Mouse (Mus musculus) frontal cortex, postnatal 10 days (tissue): Measurements from ENCODE around the gene Mc3r.

Experiments
- DNase-seq, 2 experiments: peaks; one replicate each; pipeline ENCODE4 v3.0.0; 2022; ENCODE audit warnings: low spot score in 2 of 2, mixed read lengths in 1 of 2

Gene Mc3r

DNA sequence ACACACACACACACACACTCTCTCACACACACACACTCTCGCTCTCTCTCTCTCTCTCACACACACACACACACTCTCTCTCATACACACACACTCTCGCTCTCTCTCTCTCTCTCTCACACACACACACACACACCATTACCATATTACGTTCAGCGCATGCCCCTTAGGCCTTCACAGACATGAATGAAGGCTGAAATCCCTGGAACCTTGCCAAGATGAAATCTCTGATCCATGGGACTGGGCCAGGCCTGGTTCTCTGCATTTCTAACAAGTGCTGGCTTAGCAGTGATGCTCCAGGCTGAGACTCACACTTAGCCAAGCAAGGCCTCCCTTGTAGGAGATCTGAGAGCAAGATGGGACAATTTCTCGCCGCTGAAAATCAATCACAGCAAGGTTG lies 8.1 kb downstream of the Mc3r start:
- DNase-seq = no peak

DNA sequence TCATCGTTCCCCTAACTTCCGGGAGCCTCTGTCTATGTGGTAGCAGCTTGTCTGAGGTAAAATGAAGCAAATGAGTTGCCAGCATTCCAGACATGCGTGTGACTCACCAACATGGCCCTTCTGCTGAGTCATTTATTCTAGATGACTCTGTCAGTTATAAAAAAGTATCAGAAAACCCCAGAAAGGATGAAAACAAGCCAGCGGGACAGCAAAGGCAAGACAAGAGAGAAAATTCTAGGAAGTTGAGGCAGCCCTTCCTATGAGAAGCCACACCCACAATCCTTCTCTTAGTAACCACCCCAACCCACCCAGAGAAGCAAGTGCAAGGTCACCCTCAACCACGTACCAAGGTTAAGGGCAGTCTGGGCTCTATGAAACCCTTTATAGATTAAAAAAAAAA lies 8.7 kb downstream of the Mc3r start:
- DNase-seq = no peak

DNA sequence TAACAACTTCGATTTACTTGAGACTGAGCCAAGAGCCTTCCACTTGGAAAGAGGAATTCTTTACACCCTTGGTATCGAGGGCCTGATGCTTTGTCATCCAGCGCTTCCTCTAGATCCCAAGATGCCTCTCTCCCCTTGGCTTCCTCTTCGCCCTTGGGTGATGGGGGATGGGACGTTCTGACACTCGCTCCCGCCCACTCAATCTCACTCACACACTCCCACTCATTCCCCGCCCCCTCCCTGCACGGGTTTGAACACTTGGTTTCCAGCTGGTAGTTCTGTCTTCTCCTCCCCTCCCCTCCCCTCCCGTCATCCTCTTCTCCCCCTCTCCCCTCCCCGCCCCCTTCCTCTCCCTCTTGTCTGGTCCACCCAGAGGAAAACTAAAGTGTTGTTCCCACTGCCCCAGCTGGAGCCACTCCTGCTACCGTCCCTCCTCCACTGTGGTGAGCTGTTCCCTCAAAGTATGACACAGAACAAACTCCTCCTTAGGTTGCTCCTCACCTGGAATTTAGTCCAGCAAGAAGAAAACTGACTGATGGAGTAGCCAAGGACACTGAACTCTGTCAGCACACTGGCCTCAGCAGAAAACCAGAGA lies 9.3 kb downstream of the Mc3r start:
- no peak for DNase-seq

DNA sequence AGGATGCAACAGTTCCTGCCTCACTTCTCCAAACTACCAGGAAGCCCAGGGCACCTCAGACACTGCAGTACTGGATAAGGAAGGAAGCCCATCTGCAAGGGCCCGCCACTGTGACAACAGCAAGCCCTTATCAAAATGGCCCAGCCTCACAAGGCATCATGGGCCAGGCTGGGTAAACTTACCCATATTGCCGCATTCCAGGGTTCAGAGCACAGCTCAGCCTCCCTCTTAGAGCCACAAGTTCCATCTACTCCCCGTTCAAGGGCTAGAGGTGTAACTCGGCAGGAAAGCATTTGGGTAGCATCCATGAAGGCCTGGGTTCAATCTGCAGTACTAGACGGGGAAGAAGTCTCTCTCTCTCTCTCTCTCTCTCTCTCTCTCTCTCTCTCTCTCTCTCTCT lies 11.8 kb downstream of the Mc3r start:
- no peak for DNase-seq

DNA sequence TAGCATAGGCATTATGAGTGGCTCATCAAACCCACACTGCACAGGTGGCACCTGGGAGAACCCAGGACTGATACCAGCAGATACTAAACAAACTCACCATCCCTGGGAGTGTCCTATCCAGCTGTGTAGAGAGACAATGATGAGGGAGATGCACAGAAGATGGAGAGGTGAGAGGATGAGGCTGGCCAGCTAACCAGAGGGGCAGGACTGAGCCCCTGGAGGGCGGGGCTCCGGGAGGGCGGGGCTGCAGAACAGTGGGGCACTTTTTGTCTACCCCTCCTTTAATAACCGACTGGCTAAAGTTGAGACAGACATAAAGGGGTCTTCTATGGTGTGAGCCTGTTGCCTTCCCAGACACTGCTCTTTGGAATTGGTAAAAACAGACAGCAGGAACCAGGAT lies 13.1 kb downstream of the Mc3r start:
- DNase-seq = no peak

DNA sequence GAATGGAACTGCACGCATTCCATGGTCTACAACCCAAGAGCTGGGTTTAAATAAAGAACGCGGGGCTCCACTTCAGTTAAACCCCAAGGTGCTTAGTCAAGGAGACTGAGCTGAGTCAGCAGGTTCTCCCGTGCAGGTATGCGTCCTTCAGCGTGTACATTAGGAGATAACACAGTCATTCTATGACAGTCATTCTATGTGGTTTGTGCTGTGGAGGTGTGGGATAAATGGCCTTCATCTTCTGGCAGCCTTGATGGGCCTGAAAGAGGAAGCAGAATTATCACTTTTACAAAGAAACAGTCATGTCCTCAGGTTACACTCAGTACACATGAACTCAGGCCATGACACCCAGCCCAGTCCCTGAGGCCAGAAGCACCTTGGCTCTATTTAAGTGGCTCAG lies 14.9 kb downstream of the Mc3r start:
- DNase-seq = no peak

DNA sequence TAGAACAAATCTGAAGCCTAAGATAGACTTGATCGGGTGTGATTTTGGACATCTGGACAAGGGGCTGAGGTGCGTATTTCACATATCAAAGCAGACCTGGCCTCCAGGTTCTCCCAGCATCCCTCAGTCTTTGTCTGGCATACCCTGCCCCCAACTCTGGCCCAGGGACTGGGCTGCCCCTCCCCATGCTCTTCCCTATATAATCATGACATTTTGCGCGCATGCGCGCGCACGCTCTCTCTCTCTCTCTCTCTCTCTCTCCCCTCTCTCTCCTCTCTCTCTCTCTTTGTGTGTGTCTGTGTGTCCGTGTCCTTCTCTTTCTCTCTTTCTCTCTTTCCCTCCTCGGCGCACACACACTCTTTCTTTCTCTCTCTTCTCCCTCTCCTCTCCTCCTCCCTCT lies 21.6 kb downstream of the Mc3r start:
- DNase-seq = no peak

DNA sequence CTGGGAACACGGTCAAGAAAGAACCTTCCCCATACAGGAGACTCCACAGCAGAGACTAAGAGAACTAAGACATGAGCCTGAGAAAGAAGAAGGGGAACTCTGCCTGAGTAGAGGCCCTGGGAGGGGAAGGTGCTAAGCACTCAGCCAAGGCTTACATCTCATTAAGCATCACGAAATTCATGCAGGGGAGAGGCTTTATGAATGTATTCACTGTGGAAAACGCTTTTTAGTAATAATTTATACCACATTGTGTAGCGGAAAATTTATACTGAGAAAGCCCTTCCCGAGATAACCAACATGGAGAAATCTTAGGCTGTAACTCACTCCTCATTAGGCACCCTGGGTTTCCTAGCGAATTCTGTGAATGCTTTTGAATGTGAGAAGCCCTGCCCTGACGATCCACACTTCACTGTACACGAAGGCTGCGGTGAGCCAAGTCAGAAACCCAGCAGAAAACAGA lies 22.2 kb downstream of the Mc3r start:
- DNase-seq = no peak

DNA sequence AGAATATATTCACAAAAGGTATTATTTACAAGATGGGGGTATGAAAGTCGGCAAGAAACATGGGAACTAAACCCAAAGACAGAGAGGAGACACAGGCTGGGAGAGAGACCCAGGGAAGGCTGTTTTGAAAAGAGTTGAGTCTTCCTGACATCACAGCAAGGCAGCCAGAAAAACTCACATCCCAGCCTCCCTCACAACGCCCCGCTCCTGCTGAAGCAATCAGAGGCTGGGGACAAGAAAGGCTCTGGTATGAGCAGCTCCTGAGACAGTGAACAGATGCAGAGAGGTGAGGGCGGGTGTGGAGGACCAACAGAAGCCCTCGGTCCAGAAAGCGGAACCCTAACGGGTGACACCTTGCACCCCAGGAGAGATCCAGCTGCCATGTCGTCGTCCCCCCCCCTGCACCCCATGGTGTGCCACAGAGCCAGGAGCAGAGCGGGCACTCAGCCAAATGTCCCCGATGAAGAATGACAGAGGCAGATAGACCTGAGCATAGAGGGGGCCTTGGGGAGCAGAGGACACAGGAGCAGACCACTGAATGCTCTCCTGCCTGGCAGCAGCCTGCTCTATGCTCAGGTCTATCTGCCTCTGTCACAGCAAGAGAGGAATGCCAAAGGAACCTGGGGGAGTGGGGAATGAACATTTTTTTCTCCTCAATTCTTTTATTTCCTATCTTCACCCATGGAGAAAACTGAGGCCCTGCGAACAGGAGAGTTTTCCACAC lies 22.8 kb downstream of the Mc3r start:
- no peak for DNase-seq

DNA sequence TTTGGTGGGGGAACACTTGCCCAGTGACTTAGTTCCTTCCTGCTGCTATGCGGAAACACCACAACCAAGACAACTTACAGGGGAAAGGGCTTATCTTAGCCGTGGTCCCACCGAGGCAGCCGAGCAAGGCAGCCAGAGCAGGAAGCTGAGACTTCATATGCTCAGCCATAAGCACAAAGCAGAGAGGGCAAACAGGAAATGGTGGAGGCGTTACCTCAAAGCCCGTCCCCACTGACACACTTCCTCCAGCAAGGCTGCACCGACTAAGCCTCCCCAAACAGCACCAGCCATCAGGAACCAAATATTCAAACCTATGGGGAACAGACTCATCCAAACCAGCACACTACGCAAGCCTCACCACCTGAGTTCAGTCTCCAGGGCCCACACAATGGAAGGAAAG lies 26.4 kb downstream of the Mc3r start:
- DNase-seq = no peak

DNA sequence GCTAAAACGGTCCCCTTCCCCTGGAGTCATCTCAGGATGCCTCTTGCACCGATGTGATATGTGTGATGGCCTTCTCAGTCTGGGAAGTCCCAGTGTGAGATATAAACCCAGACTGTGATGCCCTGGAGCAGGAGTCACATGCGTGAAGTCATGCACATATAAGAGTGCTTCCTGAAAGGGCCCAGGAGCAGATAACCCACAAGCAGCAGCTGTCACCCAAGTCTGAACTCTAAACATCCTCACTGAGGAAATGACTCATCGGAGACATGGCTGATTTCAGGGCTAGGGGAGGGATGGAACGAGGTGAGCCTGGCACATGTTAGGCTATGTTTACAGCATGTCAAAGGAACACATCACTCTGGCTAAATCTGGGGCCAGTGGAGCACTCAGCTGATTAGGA lies 27.9 kb downstream of the Mc3r start:
- DNase-seq = no peak

DNA sequence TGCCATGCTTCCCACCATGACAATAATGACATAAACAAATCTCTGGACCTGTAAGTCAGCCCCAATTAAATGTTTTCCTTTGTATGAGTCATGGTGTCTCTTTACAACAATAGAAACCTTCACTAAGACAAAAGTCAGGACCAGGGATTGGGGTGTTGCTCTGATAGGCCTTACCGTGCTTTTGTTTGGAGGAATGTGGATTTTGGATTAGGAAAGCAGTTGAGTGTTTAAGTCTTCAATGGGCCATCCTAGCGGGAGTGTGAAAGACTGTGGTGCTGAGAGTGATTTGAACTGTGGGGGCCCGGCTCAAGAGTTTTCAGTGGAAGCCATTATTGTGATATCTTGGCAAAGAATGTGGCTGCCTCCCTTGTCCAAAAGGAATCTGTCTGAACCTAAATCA lies 30.7 kb downstream of the Mc3r start:
- DNase-seq = no peak

DNA sequence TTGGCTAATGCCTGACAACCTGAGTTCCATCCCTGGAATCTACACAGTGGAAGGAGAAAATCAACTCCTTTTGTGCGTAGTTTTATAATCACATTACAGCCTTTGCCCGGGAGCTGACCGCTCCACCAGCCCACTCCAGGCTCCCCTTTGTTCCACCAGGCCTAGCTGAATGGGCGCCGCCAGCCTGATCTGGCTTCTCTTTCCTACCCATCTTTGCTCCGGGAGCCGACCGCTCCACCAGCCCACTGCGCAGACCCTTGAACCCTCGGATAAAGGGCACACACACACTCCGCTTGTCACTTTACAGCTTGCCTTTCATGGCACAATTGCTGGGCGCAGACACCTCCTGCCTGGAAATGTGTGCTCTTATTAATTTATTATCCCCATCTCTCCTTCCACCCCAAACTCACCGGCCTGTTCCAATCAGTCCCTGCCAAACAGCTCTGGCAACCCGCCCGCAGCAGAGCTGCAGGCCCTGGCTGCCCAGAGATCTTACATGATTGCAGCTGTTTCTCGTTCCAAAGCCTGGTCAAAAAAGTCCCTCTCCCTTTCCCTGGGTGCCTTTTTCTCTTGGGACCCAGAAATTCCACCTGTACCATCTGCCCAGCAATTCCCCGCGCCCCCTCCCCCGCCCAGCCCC lies 33.9 kb downstream of the Mc3r start:
- DNase-seq = peak in 1 of 2 experiments; percentile 42

DNA sequence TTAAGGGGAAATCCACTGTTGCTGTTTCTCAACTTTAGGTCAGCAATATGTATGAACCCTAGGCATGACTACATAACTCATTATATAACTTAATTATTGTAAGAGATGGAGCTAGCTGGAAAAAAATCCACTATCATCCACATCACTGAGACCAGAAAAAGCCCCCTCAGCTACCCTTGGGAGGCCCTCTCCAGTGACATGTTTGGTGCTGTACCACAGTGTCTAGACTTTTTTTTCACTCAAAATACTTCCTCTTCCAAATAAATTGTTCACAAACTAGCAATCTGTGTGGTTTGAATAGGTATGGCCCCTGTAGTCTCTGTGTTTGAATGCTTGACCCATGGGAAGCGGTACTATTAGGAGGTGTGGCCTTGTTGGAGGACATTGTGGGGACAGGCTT lies 39.4 kb downstream of the Mc3r start:
- no peak for DNase-seq

DNA sequence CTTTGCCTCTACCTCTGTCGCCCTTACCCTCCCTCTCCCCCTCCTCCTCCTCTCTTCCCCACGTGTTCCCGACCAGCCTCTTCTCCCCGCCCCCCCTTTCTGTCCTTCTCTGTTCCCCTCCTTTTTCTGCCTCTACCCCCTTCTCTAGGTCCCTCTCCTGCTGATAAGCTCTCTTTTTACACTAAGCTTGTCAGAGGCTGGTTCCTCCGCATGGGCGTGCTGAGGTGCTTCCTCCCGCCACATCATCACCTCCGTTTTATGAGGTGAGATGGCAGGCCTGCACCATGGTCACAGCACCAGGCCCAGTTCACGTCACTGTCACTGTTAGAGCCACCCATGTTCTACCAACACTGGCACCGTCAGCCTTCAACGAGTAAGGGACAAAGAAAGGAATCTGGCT lies 40.7 kb downstream of the Mc3r start:
- DNase-seq = no peak

DNA sequence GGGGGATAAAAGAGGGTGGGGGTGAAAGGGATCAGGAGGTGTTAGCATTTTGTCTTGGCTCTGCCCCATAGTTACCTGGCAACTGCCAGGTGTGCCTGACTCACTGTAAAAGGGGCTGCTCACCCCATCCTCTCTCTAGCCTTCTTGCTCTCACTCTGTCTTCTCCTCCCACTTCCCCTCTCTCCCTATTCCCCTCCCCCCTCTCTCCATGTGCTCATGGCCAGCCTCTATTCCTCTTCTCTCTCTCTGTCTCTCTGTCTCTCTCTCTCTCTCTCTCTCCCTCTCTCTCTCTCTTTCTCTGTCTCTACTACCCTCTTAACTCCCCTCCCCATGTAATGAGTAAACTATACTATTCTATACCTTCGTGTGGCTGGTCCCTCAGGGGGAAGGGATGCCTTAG lies 41.3 kb downstream of the Mc3r start:
- DNase-seq = no peak

DNA sequence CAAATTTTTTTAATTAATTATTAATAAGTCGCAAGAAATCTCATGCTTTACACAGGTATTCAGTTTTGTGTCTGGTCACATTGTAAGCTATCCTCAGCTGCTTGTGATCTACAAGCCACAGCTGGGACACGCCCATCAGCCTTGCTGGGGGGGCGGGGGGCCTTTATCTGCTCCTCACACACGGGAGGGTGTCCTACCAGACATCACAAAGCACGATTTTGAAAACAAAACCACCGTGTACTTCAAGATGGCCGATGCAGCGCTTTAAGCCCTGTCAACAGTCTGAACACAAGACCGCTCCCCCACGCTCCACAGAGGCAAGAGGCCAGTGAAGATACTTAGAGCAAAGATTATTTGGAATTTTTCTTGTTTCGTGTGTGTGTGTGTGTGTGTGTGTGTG lies 42.2 kb downstream of the Mc3r start:
- DNase-seq = no peak

DNA sequence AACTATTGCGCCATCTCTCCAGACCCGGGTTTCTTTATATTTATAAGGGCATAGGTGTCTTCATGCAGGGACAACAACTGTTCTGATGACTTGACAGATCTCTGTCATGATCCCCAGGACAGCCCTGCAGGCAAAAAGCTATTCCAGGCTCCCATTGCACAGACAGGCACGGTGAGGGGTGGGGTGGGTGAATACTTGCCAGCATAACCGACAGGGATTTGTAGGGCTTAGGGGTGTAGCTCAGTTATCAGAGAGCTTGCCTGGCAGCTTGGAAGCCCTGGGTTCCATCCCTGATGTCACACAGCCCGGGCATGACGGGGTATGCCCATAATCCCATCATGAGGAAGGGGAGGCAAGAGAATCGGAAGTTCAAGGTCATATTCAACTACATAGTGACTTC lies 42.7 kb downstream of the Mc3r start:
- no peak for DNase-seq

DNA sequence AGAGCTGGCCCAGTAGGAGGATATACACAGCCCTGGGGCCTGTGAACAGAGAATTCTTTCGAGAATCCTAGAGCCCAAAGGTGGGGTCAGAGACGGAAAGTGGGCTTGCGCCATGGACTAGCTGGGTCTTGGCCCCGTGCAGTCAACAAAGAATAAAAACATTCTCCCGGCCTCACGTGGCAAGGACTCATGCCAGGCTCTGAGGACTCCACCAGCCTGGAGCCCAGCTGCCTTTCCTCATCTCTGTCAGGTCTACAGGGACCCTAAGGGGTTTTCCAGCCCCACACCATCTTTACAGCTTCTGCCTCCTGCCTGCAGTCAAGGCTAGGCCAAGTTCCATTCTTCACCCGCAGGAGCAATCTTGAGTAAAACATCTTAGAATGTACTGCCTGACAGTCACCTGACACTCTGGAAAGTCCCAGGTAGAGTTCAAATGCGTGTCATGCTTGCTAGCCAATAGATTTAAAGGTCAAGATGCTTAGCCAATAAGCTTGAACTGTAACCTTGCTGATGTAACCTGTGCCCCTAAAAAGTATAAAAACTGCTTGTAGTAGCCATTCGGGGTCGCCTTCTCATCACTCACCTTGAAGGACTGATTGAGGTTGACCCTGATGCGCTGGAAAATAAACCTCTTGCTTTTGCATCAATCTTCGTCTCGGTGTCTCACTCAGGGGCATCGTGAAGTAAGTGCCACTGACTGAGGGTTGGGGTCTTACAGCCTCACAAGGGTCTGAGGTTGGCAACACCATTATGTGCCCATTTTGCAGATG lies 43.6 kb downstream of the Mc3r start:
- DNase-seq = no peak

DNA sequence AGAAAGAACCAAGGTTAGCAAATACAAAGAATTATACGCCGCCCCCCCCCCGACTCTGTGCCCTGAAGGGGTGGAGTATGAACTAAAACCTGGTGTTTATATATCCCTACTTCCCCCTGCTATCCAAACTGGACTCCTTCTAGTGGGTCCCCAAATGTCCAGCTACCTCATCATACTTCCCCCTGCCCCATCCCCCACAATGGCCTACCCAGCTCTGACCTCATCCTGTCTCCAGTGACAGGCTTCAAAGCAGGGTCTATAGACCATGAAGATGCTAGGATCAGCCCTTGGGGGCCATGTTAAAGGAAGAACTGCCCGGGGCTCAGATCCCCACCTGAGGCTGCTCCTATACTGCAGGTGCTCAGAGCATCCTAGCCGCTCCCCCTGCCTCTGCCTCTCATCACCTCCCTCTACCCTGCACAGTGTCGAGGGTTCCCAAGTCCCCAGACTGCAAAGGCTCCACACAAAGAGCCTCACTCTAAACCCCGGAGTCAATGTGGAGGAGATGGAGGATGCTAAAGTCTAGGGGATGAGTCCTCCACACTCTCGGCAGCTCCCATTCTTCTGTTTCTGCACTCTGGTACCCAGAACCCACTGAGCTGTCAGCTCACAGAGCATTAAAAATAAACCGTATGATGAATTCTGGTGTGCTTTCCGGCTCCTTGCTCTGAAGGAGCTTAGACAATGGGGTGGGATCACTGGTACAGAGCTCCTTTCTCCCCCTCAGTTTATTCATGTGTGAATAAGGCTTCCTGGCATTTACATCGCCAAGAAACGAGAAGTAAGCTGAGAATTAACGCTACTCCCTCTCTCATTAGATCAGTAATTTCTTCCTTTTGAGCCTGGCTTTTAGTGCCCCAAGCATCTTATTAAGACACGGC lies 44.5 kb downstream of the Mc3r start:
- DNase-seq = no peak

DNA sequence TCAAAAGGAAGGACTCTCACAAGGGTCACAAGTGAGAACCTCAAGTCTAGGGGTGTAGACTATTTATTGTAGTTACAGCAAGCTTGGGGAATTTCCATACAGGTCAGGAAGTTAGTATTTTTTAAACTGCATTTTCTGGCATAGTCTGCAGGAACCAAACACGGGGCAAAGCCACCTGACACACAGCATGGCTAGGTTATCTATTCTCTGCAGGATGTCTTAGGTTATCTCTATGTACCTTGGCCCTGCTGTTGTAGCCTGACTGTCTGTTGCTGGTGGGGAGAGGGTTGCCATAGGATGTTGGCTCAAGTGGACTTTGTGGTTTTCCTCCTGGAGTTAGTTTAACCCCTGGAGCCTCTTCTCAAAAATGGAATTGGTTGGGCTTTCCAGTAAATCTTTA lies 49.8 kb downstream of the Mc3r start:
- no peak for DNase-seq

DNA sequence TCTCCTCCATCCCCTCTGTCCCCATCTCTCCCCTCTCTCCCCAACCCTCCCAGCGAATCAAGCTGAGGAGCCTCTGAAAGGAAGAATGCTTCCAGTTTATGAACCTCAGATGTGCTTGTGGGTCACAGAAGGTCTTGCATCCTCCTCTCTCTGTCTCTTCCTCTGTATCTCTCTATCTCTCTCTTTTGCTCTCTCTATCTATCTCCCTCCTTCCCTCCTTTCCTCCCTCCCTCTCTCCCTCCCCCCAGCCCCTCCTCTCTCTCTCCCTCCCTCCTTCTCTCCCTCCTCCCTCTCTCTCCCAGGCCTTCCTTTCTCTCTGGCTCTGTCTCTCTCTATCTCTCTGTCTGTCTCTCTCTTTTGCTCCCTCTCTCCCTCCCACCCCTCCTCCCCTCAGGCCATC lies 50.2 kb downstream of the Mc3r start:
- no peak for DNase-seq
